Mouse (Mus musculus) common myeloid progenitor, adult 5-6 weeks (primary cell): ENCODE data around the gene Prdm1. TPM values are rescaled to one million over a fixed set of nuclear protein-coding genes. Genes with fewer than 3 reads are reported as not detected.

Experiments used
- ATAC-seq: replicated peaks from 2 replicates; pipeline ENCODE4 v1.8.0; 2016; ENCODE audit warnings: low read depth, mild to moderate bottlenecking, moderate TSS enrichment, inconsistent platforms; ENCODE audit not compliant: poor library complexity, severe bottlenecking
- total RNA-seq: library from RNA; stranded (forward); fragments of 200-1000, 187-1606 nt; gene quantifications from 2 replicates; pipeline ENCODE4 v1.2.3, GENCODE M21; 2017

Gene Prdm1
- total RNA-seq, 1 experiment from 2014 or later, result 0.27 TPM

DNA sequence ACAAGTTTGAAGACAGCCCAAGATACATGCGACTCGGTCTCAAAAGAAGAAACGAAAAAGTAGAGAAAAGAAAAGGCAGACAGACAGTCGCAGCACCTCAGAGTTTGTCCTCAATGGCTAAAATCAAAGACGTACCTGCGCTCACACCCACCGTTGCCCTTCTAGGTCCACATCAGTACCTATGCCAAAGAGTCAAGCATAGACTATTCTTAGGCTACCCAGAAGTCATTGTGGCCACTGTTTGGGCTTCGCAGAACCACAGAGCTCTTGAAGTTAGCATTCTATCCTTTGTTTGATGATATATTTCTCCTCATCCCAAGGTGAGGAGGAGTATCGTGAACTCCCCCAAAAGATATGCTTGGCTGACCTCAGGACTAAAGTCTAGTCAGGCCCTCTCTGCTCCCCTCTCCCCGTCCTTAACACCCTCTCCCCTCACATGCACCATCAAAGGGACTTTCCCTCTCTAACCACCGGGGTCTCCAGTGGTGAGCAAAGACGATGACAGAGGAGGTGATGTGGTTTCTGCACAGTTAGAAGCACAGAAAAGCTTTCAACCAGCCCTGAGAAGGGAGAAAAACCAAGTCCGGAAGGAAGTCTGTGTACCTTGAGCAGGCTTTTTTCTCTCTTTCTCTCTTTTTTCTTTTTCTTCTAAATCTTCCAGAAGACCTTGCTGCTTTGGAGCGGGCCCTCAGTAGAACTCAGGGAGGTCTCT, 99.0 kb downstream of the Prdm1 start:
- 0 out of 2 replicates have a peak, but pooled peaks have one; percentile 17 for ATAC-seq

DNA sequence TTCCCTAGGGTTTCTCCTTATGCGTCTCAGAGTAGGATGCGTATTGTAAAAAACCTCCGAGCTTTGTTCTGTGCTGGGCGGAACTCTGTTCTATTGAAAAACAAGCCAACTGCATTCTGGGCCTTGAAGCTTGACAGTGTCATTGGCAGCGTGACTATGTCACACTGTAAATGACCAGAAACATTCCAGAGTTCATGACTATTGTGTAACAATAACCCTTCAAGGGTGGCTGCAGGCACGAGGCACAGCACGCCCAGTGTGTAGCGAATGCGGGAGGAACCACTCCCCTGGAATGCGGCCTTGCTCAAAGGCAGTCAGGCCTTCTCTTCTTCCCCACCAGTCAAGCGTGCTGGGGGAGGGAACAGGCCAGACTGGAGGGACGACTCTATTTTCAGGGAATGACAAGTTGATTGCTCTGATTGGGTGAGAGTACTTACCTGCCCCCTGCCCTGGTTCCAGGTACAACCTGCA, 100.4 kb downstream of the Prdm1 start:
- no peak for ATAC-seq

DNA sequence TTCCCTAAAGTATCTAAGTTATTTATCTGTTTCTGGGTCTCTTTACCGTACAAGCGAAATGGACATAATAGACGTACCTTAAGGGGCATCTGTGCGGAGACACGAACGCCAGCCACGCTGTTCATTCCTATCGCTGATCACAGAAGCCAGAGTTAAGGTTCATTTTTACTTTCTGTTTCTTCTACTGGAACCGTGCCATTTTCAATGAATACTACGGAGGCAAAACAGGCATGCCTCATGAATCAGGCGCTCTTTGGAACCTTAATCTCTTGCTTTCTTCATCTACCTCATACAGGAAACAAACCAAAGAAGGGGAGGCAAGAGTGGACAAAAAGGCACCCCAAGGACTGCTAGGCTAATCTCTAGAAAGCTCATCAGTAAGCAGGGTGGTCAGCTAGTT, 100.9 kb downstream of the Prdm1 start:
- 0 out of 2 replicates have a peak, but pooled peaks have one; percentile 33 for ATAC-seq

DNA sequence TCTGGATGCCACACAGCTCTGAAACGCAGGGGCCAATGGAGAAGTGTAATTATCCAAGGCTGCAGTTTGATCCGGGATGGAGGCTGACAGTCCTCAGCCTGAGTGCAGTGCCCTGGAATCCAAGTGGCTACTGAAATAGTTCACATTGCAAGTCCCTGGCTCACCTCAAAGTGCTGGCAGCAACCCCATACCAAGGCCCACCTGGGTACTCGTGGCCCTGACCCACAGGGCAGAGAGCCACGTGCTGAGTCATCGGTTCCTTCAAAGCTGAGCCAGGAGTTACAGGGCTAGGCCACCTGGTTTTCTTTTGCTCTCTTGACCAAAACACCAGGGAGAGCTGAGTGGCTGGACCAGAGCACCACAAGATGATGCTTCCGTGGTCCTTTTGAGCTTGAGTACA, 103.3 kb downstream of the Prdm1 start:
- no peak for ATAC-seq

DNA sequence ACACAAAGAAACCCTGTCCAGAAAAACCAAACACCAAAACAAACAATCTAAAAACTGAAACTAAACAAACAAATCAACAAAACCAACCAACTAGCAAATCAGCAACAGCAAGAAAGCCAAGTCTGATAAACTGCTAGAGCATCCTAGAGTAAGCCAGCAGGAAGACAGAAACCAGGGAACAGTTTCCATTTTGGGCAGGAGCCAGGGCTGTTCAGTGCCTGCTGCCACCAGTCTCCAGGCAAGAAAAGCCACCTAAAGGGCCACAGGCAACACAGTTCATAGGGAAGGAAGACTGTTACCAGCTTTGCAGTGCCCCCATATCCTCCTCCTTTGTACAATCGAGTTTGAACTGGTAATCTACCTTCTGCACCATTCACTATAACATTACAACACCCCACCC, 106.4 kb downstream of the Prdm1 start:
- no peak for ATAC-seq

DNA sequence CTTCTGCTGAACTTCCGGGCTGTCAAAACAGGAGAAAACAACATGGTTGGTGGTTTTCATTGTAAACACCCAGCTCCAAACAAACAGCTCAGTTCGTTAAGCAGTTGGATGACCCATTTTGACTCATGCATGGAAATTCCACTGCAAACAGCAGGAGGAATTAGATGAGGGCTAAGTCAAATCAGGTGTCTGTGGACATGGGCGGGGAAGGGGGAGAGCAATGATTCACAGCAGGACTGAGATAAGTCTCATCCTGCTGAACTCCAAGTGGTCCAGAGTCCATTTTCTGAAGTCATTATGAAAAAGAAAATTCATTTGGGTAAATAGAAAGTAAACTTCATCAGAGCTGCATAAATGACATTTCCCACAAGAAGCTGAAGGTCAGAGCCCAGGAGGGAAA, 108.1 kb downstream of the Prdm1 start:
- ATAC-seq, result no peak

DNA sequence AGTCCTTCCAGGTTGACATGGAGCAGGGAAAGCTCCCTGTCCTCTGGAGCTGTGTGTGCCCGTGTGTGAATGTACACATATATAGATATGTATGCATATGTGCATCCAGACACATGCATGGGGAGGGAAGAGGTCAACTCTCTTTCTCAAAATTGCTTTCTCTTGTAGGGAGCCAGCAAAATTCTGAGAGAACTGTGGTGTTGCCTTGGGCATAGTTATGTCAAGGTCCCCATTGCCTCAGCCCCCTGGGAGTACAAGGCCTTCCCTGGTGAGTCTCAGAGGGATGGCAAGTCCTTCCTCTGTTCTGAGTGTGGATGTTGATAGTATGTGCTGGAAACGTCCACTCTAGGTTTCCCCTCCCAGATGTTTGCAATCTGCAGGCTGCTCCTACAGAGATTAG, 109.4 kb downstream of the Prdm1 start:
- ATAC-seq, result no peak

DNA sequence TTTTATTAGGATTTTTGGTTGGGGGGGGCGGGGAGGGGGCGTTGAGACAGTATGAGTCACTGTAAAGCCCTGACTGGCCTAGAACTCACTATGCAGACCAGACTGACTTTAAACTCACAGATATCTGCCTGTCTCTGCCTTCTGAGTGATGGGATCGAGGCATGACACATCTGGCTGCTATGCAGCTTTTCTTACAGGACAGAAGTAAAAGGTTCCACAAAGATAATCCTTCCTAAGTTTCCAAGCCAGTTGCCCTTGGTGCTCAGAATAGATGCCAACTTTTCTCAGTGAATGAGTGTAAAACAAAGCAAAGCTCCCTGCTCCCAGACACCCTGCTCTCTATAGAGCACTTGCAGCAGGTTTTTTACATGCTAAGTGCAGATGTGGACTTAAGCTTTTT, 112.7 kb downstream of the Prdm1 start:
- no peak for ATAC-seq

DNA sequence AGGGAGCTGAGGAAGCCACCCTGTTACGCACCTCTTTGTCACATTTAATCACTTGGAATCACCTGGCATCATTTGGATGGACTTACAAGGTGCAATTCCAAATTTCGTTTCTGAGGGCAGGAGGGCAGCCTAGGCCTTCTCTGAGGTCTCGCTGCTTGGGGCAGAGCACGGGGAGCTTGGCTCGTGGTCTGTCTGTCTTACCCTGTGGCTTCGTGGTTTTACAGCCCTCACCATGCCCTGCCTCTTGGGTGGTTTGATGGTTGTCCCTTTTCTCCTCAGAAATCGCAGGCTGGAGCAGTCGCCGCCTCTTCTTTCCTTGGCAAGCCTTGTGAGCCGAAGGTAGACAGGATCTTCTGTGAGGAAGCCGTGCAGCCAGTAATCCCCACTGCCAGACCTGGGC, 118.3 kb downstream of the Prdm1 start:
- ATAC-seq, result peak; percentile 94

DNA sequence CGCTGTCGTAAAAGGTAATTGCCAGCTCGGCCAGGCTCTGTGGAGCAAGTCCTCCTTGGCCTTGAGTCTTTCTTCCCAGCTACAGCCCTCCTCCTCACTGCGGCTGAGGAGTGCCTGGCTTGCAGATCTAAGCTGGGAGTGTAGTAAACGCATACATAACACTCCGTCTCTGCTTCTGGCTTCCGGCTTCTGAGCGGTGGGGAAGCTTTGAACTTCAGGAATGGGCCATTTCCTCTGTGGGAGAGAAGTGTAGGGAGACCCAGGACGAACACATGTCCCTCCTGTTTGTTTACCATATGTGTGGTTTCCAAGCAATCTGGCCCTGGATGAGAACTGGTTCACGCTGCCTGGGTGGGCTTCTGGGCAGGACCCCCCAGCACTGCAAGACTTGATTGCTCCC, 119.2 kb downstream of the Prdm1 start:
- no peak for ATAC-seq

DNA sequence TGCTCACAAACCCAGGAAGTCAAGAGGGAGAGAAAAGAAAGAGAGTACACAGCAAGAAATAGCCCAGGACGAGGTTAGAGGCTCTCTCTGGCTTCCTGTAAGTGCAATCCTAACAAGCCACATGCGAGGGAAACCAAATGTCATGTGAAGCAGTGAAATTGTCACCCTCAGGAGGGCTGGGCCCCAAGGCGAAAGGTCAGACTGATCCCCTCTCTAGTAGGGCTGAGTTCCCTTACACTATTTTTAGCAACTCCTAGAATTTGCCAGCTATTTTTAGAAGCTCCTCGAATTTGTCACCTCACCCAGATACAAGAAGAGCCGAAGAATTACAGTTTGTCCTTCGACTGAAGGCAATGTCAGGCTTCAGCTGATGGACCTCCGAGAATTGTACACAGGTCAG, 124.9 kb downstream of the Prdm1 start:
- no peak for ATAC-seq

DNA sequence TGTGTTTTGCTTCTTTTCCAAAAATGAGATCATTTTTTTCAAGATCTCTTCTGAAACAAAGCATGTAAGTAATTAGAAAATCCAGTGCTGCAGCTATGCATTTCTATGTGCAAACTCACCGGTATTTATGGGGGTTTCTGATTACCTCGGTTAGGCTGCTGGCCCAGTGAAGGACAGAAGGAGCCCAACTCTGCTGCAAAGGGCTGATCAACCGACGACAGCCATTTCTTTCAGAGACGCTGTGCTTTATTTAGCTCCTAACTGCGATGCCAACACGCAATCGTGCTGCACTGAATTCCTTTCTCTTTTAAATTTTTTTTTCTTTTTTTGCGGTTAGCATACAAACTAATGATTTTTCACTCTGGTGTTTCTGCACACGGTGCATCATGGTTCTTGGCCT, 126.7 kb downstream of the Prdm1 start:
- ATAC-seq, result no peak

DNA sequence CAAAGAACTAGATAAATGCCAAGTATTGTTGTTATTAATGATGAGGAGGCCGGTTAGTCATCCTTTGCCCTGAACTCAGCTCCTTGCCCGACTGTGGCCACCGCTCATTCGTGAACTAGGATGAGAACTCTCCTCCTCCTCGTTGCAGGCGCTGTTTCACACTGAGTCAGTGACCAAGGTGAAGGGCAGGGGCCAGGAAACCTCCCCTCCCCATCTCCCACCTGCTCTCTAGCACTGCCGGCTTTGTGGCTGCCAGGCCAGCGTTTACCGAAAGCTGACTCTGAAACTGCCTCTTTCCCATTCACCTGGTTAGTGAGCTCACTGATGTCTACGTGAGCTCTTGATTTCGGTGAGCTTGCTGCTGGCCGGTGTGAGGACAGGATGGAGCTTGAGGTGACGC, 127.7 kb downstream of the Prdm1 start:
- no peak for ATAC-seq

DNA sequence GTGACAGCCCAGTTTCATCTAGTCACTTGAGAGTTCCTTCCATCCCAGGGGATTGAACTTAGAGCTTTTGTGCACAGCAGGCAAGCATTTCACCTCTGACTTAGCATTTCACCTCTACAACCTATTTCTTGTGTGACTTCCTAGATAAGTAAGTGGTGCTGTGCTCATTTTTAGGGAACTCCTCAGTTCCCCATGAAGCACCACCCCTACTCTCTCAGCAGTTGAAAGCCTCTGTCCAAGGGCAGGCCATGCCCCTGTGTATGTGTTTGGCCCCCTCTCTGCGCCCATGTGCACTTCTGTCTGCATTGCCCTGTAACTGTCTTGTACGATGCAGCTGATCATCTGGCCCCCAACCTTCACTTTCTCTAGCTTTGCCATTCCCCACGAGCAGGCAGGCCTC, 128.2 kb downstream of the Prdm1 start:
- ATAC-seq, result peak; percentile 84

DNA sequence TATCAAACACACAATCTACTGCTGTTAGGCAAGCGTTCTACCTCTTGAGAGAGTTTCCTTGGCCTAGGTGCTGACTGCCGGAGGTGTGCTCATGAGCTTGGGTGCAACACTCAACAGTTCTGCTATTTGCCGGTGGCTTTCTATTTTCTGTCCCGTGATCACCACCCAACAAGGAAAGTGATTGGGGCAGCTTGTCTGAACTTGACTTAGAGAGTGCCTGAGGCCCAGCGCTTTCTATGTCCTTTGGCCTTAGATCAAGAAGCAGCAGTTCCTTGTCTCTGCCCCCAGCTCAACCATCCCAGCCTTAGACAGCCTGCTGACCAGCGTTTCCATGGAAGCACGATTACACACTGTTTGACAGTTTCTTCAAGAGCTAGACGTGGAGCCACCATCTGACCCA, 135.4 kb downstream of the Prdm1 start:
- no peak for ATAC-seq

DNA sequence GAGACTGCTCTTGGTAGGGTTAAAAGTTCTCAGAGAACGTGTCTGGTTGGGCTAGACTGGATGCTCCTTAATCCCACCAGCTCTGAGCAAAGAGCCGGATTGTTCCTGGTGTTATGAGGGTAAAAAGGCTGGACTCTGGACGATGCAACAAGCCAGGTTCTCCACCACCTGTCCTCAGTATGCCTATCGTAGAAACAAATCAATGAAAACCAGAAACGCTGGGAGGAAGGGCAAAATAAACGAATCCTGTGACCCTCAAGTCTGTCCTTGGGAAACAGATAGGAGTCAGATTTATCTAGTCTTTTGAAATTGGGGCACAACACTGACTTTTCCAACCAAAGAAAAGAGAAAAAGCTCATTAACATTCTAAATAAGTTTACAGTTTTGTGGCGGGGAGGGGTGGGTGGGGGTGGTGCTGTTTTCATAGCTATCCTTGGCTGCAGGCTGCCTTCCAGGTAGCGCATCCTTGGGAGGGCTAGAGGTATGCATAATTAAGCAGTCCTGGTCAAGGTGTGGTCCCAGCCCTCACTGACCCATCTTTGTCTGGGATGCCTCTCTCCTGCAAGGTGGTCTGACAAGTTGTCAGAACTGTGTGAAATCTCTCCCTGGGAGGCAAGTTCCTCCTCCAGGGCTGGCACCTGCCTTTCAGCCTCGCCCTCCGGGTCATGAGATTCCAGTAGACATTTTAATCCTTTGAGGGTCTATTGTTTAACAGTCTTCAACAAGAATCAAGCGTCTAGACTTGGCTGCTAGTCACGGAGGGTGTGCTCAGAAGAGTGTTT, 136.6 kb downstream of the Prdm1 start:
- ATAC-seq, result no peak

DNA sequence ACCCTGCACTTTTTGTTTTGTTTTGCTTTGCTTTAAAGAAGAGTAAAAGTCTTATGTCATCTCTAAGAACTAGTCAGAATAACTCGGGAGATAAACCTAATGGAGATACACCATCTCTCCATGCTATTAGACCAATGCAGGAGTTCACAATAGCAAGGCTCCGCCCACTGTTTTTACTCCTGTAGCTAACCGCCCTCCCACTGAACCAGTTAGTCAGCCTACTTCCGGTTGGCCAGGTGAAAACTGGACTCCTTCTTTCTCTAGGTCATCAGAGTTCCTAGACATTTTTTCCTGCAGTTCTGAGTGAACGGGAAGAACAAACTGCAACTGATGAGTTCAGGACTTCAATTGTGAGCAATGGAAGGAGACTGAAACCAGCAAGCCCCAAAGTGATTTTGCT, 138.0 kb downstream of the Prdm1 start:
- ATAC-seq, result no peak

DNA sequence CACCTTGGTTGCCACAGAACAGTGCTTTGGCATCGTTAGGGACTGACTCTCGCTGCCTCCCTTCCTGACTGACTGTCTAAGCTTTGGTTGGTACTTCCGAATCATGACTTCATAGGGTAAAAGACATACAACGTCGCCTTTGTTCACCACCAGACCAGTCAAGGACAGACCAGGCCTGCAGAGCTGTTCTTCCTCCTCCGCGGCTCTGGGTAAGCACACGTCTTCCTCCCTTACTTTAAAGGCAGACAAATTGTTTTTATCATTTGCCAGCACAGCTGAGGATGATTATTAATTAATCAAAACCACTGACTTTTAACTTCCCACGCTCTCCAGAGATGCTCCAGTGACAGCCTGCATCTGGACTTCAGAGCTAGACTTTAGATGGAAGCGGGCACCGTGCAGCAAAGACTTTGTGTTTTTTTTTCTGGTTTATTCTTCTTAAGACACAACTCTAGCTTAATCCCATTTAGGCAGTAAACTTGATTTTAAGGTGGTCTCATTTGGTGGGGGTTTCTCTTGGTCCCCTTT, 139.5 kb downstream of the Prdm1 start:
- ATAC-seq, result no peak
